Mouse (Mus musculus): ENCODE results near the gene Trim6. TPM values are rescaled to one million over a fixed set of nuclear protein-coding genes. Genes with fewer than 3 reads are reported as not detected.

Trim6 gene
- 0.33 to 0.90 TPM (median 0.54 TPM) in 4 replicates for total RNA-seq (2023; ENCODE audit: inconsistent age)

DNA sequence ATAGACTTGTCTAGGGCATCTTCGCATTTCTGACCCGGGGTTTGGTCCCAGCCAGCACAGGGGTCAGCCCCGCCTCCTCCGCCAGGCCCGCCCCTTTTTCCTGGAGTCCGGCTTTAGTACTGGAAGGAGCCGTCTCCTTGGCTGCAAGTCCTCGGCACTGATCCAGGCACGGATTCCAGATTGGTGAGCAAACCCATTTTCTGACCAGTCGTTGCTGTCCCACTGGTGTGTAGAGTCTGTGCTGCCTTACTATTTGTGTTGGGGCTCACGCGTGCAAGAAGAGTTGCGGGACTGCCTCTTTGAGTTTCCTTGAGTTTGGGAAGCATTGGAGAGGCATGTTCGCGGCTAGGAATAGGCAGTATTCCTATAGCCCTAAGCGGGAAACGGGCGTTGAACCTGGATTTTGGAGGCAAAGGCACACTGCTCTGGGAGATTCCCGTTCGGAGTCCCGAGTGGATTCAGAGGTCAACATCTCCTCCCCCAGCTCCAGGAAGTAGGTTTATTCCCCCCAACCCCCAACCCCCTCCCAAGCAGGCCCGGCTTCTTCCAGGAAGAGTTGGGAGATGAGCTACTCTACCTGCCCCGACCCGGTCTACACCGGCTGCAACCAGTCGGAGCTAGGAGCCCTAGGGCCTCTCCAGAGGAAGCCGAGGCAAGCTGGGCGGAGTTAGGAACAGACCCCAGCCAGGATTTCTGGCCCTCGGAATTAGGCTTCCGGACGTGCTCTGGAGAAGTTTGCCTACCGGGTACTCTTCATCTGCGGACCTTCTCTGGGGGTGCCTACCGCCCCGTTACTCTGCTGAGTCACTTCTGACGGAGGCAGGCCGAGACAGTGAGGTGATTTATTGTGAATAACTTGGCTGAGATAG, at the start of gene Trim6:
TSS of gene Trim6 (plus strand) at position 93 of the 869 bp plus-strand sequence.

DNA sequence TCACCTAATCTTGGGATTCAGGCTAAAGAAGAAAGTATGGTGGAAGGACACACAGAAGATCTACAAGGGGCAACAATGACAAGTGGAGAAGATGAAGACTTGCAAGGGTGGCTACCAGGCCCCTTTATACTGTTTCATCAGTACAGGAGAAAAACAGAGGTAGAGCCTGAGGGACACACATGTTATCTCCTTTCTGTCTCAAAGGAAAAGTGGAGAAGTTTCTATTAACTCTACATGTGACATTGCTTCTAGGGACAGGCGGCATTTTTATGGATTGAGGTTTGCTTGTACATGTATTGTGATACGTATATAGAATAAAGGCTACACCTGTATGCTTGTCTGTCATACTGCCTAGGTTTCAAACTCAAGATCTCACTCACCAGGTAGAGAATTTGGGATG, 35.3 kb upstream of the Trim6 start, which contains the start of gene Olfr648:
TSS of gene Olfr648 (minus strand) at position 101 of the 400 bp plus-strand sequence.

DNA sequence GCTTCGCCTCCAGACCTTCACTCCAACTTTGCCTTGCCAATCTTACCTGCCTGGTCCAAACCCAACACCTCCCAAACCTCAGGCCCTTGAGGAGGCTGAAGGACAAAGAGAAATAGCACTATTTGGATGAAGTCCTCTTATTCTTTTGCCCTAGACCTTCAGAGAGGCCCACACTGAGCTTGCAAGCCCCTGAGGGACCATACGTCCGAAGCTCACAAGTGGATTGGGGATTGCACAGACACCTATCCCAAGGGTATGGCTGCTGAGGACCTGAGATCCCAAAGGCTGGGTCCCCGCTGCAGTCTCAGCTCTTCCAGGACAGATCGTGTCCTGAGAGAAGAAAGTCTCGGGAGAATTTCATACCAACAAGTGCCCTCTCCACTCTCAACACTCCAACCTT, 22.7 kb upstream of the Trim6 start, which contains the start of gene Olfr649:
TSS of gene Olfr649 (minus strand) at position 101 of the 400 bp plus-strand sequence.

DNA sequence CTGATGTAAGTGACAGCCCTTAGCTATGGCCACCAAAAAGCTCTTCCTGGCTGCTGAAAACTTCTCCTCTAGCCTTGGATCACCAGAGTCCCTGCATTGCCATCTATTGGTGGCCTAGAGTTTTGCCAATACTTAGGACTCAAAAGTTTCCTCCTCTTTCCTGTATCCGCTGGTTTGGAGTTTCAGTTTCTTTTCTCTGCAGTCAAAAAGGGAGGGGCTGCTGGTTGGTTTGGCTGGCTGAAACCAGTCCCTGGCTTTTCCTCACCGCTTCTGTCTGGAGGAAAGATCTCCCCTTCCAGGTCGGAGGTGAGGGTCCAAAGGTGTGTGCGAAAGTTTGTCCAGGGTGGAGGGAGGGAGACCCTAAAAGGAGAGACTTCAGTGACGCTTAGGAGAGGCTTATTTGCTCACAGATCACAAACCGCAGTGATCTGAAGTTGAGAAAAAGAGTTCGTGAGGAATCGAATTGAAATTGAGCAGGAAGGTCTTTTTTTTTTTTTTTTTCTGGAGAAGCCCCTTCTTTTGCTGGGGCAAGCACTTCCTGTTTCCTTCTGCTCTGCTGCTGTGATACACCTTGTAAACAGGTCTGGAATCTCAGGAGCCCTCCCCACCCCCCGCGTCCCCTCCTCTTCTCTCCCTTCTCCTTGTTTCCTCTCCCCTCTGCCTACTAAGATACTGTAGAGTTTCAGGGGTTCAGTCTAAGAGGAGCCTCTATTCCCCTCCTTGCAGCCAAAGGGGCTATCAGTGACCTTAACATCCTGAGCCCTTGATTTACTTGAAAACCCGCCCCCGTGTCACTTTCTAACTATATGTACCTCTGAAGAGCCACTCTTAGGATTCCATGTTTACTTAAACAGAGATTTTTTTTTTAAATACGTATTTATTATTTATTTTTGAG, 25.9 kb downstream of the Trim6 start, which contains the start of gene Trim34a:
TSS of gene Trim34a (plus strand) at position 171 of the 895 bp plus-strand sequence.

Other genes starting within 250 kb of the Trim6 start
- gene Olfr635, start 247.6 kb upstream of the Trim6 start, total RNA-seq (2023; ENCODE audit: inconsistent age), result not detected in 4 replicates
- not detected in 4 replicates for gene Olfr638, start 220.0 kb upstream of the Trim6 start, total RNA-seq (2023; ENCODE audit: inconsistent age)
- gene Olfr639, start 201.5 kb upstream of the Trim6 start, total RNA-seq (2023; ENCODE audit: inconsistent age), result 0.16 TPM in 1 of 4 replicates, not detected in the others
- not detected in 4 replicates for gene Olfr640, start 193.2 kb upstream of the Trim6 start, total RNA-seq (2023; ENCODE audit: inconsistent age)
- not detected in 4 replicates for gene Olfr641, start 183.3 kb upstream of the Trim6 start, total RNA-seq (2023; ENCODE audit: inconsistent age)
- not detected in 4 replicates for gene Olfr642, start 166.1 kb upstream of the Trim6 start, total RNA-seq (2023; ENCODE audit: inconsistent age)
- gene 4930516K23Rik, start 157.3 kb upstream of the Trim6 start, total RNA-seq (2023; ENCODE audit: inconsistent age), result not detected in 4 replicates
- gene Olfr644, start 146.9 kb upstream of the Trim6 start, total RNA-seq (2023; ENCODE audit: inconsistent age), result not detected in 4 replicates
- not detected in 4 replicates for gene Olfr645, start 133.3 kb upstream of the Trim6 start, total RNA-seq (2023; ENCODE audit: inconsistent age)
- 0.27 to 0.29 TPM (median 0.27 TPM) in 3 of 4 replicates, not detected in the other for gene Olfr646, start 113.9 kb upstream of the Trim6 start, total RNA-seq (2023; ENCODE audit: inconsistent age)
- not detected in 4 replicates for gene Ubqln5, start 89.0 kb upstream of the Trim6 start, total RNA-seq (2023; ENCODE audit: inconsistent age)
- not detected in 4 replicates for gene Olfr643, start 81.4 kb upstream of the Trim6 start, total RNA-seq (2023; ENCODE audit: inconsistent age)
- not detected in 4 replicates for gene Ubqln3, start 75.5 kb upstream of the Trim6 start, total RNA-seq (2023; ENCODE audit: inconsistent age)
- not detected in 4 replicates for gene Ubqlnl, start 68.2 kb upstream of the Trim6 start, total RNA-seq (2023; ENCODE audit: inconsistent age)
- not detected in 4 replicates for gene Olfm5, start 54.0 kb upstream of the Trim6 start, total RNA-seq (2023; ENCODE audit: inconsistent age)
- gene Olfr648, start 35.4 kb upstream of the Trim6 start, total RNA-seq (2023; ENCODE audit: inconsistent age), result not detected in 4 replicates
- gene Olfr649, start 22.8 kb upstream of the Trim6 start, total RNA-seq (2023; ENCODE audit: inconsistent age), result not detected in 4 replicates
- gene Trim34a, start 25.7 kb downstream of the Trim6 start, total RNA-seq (2023; ENCODE audit: inconsistent age), result 57.6 to 72.3 TPM (median 61.7 TPM) in 4 replicates
- 23.9 to 32.0 TPM (median 28.3 TPM) in 4 replicates for gene Trim5, start 69.3 kb downstream of the Trim6 start, total RNA-seq (2023; ENCODE audit: inconsistent age)
- 99.6 to 116 TPM (median 109 TPM) in 4 replicates for gene Trim12a, start 96.7 kb downstream of the Trim6 start, total RNA-seq (2023; ENCODE audit: inconsistent age)
- 1.8 to 3.7 TPM (median 3.2 TPM) in 4 replicates for gene Trim34b, start 110.7 kb downstream of the Trim6 start, total RNA-seq (2023; ENCODE audit: inconsistent age)
- 49.4 to 56.2 TPM (median 54.7 TPM) in 4 replicates for gene Trim12c, start 134.6 kb downstream of the Trim6 start, total RNA-seq (2023; ENCODE audit: inconsistent age)
- 24.9 to 30.6 TPM (median 28.9 TPM) in 4 replicates for gene Trim30b, start 151.1 kb downstream of the Trim6 start, total RNA-seq (2023; ENCODE audit: inconsistent age)
- 5.9 to 8.7 TPM (median 6.9 TPM) in 4 replicates for gene Trim30c, start 182.0 kb downstream of the Trim6 start, total RNA-seq (2023; ENCODE audit: inconsistent age)
- 68.2 to 107 TPM (median 83.3 TPM) in 4 replicates for gene Trim30a, start 246.4 kb downstream of the Trim6 start, total RNA-seq (2023; ENCODE audit: inconsistent age)